Mouse (Mus musculus) ovary, postnatal 36 days (tissue): Measurements from ENCODE around the gene Acadl.

Experiments
- DNase-seq: peaks from one replicate; pipeline ENCODE4 v3.0.0; 2022; ENCODE audit warnings: low spot score, mixed read lengths

Gene Acadl

GRCm38 (mm10) chr1:66839135-66839534 lies 23.9 kb downstream of the Acadl start:
- DNase-seq, result no peak

DNA sequence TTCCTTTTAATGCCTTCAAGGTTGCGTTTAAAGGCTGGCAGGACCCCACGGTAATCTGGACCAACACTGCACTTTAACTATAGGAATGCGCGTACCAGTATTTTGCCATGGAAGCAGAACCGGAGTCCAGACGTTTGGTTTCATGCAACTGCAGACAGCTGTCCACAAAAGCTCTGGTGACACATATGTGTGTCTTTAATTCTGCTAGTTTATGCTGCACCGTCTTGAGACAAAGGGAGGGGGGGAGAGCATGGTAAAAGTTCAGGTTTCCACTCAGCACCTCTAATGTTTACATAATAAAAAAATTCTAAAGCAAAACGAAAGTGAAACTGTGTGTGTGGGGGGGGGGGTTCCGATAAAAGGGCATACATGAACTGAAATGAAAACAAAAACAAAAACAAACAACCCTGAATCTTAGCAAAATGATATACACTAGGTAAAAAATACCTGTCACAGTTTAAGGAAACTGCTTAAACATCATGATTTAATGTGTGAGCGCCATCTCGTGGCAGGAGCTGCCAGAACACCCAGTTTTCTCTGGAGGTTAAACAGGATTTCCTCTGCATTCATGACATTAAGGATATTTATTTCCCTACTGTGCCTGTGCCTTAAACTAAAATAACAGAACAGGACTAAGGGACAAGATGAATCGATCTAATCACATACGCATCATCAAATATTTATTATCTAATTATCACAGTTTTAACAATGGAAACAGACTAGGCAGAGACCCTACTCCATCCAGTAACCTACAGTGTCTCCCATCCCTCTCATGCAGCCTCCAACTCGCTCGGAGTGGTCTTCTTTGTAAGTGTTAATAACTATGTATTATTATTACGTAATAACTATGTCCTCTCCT lies 24.7 kb downstream of the Acadl start:
- peak; percentile 61 for DNase-seq

- no peak for DNase-seq
These were observed 25.9 kb downstream of the Acadl start for GRCm38 (mm10) chr1:66837207-66837606.

GRCm38 (mm10) chr1:66832636-66833165 lies 30.4 kb downstream of the Acadl start:
- no peak for DNase-seq

- DNase-seq, result no peak
These were observed 31.1 kb downstream of the Acadl start for GRCm38 (mm10) chr1:66831824-66832600.

DNA sequence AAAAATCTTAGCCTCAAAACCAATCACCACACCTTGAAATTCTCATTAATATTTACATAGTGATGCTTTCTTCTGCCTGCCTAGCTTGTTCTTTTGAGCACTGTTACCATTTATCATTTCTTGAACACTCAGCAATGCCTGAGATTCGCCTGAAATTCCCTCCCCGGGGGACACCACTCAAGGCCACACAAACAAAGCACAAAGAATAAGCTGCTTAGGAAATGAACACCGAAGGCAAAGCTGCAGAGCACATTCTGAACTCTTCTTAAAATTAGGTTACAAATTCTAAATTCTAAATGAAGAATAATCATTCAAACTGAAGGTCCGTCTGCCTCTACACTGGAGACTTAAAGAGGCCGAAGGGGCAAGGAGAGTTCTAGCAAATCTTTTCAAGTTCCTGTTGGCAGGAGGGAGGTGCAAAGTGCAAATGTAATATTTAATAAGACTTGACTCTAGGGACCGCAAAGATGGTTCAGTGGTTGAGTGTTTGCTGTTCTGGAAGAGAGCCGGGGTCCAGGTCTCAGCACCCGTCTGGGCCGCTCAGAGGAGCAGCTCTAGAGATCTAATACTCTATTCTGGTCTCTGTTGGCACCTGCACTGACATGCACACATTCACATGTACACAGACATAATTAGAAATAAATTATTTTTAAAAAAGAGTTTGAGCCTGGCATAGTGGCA lies 33.5 kb downstream of the Acadl start:
- no peak for DNase-seq

- DNase-seq, result no peak
These were observed 41.1 kb downstream of the Acadl start for GRCm38 (mm10) chr1:66821966-66822365.

- DNase-seq, result no peak
These were observed 42.8 kb downstream of the Acadl start for GRCm38 (mm10) chr1:66820241-66820640.

DNA sequence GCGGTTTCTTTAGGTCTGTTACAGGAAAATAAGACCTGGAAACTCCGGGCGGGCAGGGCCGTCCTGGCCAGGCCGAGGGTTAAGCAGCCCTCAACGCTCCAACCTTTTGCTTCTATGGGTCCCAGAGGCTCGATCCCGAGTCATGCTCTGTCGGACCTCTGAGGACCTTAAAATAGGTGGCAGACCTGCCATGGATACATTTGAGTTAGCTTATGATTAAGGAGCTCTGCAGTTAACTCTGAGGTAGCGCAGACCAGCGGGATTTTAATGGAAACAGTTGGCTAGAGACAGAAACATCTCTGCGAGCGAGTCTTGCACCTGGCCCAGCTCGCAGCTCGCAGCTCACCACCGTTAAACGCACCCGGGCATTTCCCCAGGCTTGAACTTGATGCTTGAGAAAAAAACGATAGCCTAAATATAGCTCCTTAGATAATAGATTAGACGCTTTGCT lies 45.2 kb downstream of the Acadl start:
- no peak for DNase-seq

DNA sequence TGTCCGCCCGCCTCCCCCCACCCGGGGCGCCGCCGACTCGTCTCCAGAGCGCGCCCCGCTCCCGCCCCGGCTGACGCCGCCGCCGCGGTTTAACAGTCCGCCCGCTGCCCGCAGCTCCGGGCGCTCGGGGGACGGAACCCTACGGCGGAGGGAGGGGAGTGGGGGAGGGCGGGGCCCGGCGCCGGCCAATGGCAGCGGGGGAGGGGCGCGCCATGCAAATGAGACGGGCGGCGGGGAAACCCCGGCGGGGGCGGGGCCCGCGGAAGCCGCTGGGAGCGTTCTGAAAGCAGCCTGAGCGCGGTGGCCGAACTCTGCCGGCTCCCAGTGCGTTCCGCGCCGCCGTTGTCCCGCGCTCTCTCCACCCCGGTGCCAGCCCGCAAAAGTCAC lies 45.6 kb downstream of the Acadl start, which contains the start of gene Kansl1l:
Gene Kansl1l, minus strand, starts transcription at position 110 of the 387 bp plus-strand sequence.
- peak; percentile 95 for DNase-seq

DNA sequence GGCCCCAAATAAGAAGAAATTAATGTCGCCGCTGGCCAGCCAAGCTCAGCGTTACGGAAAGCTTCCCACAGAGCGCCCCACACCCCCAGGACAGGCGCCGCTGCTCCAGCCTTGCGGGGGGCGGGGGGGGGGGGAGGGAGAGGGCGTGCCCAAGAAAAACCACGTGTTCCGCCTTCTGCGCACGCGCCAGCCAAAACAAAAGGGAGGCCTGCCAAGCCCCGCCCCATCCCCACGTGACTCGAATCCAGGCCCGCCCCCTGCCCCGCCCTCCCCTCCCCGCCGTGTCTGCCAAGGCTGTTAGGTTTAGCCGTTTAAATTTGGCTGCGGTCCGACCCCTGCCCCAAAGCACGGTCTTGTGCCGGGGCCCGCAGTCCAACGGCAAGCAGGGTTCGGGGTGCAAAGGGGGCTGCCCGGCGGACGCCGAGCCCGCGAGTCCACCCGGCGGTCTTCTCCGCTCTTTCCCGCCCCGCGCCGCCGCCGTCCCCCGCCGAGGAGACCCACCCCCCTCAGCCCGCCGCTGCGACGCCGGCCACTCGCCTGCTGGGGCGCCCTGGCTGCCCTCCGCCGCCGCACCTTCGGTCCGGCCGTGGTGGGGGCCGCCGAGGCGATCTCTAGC lies 46.1 kb downstream of the Acadl start:
- DNase-seq, result peak; percentile 94

DNA sequence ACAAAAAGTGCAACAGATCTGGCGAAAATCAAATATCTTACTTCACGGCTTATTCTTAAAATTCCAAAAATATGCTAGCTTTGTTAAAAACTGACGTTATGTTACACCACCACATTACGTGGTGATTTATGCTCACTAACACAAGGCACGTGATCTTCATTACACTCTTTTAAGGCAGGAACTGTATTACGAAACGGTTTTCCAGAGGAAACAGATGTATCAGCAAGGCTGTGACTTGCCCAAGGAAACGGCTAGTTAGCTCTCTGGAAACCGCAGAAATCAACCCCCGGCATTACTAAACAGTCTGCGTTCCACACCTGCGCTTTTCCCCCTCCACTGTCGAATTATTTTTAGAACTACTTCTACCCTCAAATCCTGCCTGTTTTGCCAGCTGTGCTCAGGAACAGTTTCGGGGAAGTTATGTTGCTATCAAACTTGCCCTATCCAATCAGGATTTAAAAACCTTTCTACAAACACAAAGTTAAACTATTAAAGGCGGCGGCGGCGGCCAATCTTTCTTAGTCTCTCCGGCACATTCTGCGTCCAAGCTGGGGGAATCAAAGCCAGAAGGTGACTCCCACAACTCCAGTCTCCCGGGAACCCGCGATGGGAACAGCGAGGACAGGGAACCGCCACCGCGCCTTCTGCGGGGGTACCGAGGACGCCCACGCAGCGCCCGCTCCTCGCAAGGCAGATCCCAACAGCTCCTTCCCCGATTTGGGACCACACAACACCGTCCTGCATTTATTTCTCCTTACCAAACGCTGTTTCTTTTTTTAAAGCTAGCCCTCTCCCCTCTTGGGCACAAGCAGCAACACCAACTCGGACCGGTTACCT lies 46.9 kb downstream of the Acadl start:
- peak; percentile 61 for DNase-seq

GRCm38 (mm10) chr1:66814756-66815155 lies 48.3 kb downstream of the Acadl start:
- DNase-seq, result no peak

DNA sequence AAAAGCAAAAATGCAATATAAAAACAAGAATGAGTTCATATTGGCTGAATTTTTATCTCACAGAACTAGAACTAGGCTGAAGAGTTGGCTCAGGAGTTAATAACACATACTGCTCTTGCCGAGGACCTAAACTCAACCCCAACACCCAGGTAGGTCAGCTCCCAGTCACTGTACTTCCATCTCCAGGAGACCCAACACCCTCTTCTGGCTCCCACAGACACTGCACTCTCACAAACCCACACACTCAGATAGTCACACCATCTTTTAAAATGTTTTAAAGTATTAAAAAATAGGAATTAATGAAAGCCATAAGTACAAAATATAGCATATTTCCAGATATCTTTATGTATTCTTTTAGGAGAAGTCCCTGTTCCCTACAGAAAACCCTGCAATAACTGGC lies 49.9 kb downstream of the Acadl start:
- DNase-seq, result no peak

DNA sequence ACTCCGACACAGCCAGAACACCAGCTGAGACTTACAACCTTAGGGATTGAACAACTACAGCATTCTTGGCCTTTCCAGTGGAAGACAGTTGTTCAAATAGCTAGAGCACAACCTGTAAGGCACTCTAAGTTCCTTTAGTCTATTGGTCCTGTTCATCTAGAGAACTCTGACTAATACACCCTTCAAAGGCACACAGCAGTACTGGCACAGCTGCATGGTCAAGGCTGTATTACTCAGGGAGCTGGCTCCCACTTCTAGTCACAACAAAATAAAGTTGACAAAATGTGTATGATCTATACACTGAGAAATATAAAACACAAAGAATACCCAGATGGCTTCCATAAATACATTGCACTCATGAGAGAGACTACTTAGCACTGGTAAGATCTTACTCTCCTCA lies 56.3 kb downstream of the Acadl start:
- DNase-seq, result no peak

DNA sequence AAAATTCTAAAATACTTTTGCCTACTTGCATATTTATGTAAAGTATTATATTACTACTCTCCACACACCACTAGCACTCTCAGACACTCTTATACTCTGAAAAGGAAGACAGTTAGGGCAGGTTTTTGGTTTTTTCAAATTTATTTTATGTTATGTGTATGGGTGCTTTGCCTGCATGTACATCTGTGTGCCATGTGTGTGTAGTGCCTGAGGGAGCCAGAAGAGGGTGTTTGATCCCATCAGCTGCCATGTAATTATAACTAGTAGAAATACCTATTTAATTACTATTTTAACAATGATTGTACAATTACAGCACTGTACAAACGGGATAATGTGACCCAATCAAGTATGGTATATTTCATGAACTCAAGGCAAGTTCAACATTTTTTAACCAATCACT lies 57.7 kb downstream of the Acadl start:
- DNase-seq, result no peak

DNA sequence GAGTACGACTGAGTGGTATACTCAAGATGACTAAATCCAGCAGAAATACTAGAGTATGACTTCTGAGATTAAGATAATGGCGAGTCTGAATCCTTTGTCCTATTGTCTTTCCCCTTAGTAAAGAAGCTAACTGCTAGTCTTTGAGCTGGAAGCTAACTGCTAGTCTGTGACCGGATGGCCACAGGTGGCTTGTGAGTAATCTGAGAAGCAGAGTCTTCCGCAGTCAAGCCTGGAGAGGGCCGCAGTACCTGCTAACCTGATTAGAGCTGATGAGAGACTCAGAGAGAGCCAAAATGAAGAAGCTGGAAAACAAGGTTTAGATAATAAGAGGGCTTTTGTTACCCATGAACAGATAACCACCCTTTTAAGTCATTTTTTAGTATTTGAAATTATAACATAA lies 58.4 kb downstream of the Acadl start:
- no peak for DNase-seq

GRCm38 (mm10) chr1:66797962-66798361 lies 65.1 kb downstream of the Acadl start:
- DNase-seq, result no peak

DNA sequence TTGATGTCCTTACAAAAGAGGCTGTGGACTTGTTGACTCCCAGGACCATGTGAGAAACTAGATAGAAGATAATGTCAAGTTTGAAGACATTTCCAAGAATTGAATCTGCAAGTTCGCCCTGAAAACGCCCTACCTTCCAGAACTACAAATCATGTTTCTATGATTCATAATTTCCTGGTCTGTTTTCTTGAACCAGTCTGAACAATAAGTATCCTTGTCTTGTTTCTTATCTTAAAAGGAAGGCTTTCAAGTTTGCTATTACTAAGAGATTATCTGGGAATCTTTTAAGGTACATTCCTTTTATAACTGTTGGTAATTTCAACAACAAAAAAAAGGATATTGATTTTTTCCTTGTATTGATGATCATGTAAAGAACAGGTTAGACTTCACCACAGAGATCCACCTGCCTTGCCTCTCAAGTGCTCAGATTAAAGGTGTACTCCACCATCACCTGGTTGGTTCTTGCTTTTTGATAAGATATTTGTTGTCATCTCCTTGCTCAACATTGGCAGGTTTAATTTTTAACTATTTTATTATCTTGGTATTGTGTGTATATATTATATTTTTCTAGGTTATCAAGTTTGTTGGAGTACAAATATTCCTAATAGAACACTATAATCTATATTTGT lies 70.1 kb downstream of the Acadl start:
- DNase-seq, result no peak

- no peak for DNase-seq
These were observed 80.8 kb downstream of the Acadl start for GRCm38 (mm10) chr1:66782296-66782695.
